Mouse (Mus musculus) frontal cortex, postnatal 10 days (tissue): ENCODE results near the gene Tatdn3.
"Not testable (repeated sequence)": the region's sequence is repeated elsewhere in the genome, so short reads cannot be mapped to it uniquely, and the experiment has no call there.

Experiments
- DNase-seq, 2 experiments: peaks; one replicate each; pipeline ENCODE4 v3.0.0; 2022; ENCODE audit warnings: low spot score in 2 of 2, mixed read lengths in 1 of 2

Tatdn3 gene

DNA sequence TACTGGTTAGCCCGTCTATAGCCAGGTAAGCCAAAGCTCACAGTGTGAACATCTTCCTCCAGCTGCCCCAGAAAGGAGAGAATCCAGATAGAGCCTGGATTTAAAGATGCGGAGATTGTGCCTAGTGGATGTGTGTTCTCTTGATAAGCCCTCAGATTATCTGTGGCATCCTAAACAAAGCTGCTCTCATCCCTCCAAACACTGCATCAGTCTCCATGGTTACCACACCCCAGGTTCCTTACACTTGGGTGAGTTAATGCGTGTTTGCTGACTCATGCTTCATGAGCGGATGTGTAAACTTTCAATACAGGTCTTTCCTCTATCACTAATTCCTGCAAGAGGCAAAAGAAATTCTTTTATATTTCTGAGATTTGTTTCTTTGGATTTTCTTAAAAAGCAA is 27.1 kb downstream of the Tatdn3 start:
- DNase-seq, result no peak

DNA sequence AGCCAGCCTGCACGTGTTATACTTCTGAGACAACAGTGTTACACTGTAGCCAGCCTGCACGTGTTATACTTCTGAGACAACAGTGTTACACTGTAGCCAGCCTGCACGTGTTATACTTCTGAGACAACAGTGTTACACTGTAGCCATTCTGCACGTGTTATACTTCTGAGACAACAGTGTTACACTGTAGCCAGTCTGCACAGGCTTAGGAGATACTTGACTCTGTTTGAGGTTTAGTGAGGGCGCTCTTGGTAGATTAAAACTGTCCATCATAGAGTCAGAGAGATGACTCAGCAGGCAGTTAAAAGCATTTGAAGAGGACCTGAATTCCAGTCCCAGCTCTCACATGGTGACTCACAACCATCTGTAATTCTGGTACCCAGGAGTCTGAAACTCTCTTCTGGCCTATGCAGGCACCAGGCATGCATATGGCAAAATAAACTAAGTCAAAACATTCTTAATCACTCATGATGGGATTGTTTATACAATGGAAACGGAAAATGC is 31.8 kb downstream of the Tatdn3 start:
- not testable (repeated sequence) for DNase-seq

DNA sequence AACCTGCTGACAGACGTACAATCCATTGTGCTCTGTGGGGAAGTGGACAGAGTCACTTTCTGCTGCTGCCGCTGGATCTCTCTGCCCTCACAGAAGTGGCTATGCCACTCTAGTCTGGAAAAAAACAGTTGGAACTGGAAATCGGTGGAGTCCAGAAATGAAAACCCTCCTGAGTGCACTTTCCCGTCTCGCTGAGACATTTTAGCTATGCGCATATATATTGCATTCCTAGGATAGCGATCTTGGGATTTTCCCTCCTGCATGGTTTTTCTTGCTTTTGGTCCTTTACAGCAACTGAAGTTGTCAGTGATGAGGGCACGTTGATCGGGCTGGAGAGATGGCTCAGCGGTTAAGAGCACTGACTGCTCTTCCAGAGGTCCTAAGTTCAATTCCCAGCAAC is 32.5 kb downstream of the Tatdn3 start:
- no peak for DNase-seq

DNA sequence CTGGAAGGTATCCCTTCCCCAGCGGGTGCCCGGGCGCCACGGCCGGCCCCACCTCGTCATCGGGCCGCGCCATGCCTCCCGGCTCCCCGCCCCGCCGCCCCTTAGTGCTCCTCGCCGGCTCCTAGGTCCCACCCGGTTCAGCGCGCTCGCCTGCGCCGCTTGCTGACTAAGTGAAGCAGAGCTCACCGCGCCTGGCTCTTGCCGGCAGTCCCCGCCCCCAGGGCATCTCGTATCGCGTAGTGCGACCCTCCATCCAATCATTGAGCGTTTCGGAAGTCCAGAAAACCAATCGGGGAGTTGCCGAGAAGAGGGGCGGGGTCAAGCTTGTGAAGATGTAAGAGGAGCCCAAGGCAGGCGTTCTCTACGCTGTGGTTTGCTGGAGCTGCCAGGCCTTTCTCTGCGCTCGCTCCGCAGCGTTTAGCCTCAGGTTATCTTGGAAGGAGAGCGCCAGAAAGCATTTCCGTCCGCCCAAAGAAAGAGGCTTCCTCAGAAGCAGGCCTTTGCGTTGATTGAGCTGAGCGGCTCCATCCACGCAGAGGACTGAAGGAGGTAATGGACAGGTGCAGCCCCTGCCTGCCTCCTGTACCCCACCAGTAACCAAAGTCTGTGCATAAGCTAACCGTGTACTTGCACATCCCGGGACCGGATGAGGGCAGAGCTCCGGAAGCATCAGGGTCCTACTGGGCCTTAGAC is 36.6 kb downstream of the Tatdn3 start, which contains the start of gene Flvcr1:
Gene Flvcr1 (minus strand): TSS at position 138 of the 693 bp plus-strand sequence.
- DNase-seq, result peak; percentile 99

DNA sequence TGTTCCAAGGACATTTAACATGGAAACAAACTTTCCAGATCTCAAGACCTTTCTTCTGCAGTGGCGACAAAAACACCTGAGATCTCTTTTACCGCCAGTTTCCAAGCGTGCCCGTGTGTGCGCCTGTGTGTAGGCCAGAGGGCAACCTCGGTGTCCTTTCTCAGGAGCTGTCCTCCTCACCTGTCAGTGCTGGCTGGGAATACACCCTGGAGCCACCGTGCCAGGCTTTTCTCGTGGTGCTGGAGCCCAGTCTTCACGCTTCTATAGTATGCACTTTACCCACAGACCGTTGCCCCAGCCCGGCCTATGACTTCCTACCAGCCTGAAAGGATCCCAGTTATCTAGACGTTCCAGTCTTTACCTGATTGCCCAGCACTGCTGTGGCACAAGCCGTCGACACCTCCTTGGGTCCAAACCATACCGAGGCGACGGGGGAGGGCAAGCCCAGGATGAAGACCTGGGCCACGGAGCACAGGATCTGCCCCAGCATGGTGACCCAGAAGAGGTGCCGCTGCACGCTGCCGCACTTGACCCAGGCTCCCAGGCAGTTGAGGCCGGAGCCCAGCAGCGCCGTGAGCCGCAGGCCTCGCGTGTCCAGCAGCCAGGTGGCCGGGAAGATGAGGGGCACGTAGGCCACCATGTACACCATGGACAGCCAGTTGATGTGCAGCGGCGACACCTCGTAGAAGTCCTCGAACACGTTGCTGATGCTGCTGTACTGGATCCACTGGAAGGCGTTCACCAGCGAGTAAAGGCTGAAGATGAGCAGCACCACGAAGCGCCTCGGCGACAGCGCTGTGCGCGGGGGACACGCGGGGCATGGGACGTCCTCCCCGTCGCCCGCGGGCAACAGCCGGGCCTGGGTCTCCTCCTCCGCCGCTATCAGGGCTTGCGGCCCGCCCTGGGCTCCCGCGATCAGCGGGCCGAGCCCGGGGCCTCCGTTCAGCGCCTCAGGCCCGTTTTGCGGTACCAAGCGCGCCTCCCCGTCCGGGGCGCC is 37.4 kb downstream of the Tatdn3 start:
- peak in 1 of 2 experiments; percentile 9 for DNase-seq

DNA sequence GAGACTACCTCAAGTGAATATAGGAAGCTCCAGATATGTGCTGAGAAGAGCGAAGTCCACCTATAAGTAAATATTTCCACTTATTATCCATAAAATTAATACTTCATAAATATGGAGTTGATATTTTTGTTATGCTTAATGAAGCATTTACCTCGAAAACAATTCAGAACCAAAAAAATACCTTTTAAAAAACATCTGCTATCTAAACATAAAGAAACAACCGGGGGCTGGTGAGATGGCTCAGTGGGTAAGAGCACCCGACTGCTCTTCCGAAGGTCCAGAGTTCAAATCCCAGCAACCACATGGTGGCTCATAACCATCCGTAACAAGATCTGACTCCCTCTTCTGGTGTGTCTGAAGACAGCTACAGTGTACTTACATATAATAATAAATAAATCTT is 38.9 kb downstream of the Tatdn3 start:
- not testable (repeated sequence) for DNase-seq

DNA sequence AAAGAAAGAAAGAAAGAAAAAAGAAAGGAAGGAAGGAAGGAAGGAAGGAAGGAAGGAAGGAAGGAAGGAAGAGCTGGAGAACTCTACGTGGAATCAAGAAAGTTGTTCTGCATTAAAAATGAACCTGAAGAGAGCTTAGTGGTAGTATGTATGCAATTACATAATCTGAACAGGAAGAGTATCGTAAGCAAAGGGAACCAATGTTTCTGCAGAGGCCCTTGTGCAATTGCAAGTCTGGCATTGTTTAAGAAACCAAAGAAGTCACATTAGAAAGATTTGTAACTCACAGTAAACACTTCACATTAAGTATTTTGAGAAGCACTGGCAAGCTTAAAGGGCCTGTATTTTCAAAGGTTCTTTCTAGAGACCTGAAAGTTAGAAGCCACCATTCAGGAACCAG is 39.6 kb downstream of the Tatdn3 start:
- DNase-seq, result no peak

DNA sequence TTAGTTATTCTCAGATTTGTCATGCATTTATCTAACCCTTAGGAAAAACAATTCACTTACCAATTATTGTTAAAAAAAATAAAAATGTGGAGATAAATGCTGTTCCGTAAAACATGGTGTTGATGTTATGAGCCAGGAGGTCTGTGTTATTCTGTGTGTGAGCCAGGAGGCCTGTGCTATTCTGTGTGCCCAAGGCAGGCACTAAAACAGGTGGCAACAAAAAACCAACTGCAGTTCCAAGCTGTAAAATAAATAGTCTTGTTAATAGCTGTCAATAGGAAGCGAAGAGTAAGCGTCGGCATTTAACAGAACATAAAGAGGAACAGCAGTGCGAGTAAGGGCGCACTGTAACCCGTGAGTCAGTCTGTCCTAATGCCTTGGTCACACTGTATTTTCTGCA is 41.7 kb downstream of the Tatdn3 start:
- no peak for DNase-seq

DNA sequence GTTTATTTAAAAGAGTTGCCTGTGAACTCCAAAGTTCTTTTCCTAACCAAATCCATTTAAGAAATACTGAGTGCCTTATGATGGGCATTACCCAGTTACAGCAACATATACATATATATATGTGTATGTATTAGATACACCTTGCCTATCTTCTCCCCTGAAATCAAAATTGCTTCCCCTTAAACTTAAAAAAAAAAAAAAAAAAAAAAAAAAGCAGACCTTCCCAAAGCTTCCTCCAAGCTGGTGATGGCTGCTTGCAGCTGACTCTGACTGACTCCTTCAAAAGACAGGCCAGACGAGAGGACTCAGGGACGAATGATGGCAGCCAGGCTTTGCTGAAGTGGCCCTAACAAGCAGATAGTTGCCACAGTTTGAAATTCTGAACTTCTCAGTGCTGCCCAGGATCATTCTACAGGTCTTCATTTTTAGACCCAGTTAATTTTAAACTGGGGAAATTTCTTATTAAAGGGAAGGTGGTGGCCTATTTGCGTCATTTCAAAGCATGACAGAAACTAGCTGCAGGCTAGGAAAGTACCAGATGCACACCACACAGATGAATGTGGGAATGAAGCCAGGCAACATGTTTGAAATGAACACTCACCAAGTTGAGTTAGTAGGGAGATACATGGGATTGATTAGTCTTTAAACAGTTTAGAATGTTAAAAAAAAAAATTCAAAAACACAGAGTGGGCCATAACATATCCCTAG is 42.4 kb downstream of the Tatdn3 start:
- DNase-seq, result no peak

DNA sequence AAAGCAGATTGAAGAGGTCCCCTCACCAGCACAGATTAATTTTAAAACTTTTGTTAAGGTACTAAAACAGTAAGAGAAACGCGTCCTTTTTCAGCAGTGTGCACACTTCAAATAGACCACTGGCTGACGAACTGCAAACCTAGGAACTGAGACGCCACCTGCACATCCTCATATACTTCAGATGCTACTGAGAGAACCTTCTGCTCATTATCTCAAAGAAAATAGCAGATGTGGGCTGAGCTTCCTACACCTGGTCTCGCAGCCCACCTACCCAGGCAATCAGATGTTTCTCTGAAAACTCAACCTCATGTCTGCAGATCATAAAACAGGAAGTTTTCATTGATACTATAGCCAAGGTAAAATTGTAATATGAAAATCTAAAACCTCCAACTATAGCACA is 42.9 kb downstream of the Tatdn3 start:
- no peak for DNase-seq

DNA sequence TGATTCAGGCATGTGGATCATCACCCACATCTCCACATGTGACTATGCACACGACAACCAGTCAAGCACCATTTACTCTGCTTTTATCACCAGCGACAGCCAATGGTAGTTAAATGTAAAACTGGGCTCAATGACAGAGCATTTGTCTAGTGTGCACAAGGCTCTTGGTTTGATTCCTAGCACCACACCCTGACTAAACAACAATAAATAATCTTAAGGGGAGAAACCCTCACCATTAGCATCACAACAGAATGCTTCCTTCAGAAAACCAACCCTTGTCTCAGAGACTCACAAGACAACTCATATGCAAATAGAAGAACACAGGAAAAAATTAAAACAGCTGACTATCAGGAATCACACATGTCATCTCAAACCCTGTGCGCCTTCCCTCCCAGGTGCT is 48.5 kb downstream of the Tatdn3 start:
- no peak for DNase-seq

DNA sequence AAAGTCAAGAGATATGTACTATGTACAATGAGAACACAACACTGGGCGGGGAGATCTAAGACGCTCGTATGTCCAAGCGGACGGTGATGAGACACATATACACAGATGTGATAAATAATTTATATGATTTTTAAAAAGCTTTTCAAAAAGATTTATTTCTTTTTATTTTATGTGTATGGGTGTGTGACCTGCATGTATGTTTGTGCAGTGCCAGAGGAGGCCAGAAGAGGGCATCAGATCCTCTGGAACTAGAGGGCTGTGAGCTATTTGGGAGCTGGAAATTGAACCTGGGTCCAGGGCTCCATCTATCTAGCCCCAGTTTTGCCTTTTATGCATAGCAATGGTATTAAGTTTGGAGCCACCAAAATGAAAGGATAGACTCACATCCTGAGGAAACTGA is 54.0 kb downstream of the Tatdn3 start:
- no peak for DNase-seq

DNA sequence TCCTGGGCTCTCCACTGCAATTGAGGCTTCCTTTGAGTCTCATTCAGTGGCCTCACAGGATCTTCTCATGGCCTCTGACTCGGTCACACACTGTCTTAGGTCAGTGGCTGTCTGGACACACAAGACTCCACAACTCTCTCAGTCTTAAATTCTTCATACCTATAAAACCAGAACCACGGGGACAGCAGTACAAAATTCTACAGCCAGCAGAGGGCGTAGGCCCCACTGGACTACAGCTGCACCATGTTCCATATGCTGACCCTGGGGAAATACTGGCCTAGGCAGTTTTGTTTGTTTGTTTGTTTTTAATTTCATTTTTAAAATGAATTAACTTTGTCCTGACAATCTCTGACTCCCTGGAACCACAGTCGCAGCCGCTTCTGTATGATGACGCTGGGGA is 60.5 kb downstream of the Tatdn3 start:
- DNase-seq, result no peak

DNA sequence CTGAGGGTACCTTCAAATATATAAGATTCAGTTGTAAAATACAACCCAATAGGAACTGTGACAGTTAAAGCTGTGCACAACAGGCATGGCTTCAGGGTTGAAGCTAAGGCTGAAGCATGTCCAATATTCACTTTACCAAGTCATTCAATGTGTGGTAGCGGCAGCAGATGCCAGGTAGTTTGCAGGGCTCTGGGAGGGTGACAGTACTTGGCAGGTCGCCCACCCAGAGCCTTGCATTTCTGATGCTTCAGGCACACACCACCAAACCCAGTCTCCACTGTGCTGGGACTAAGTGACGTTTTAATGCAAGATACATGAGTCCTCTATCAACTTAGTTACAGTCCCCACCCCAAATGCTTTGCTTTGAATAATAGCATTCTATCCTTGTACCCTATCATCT is 62.0 kb downstream of the Tatdn3 start:
- no peak for DNase-seq

DNA sequence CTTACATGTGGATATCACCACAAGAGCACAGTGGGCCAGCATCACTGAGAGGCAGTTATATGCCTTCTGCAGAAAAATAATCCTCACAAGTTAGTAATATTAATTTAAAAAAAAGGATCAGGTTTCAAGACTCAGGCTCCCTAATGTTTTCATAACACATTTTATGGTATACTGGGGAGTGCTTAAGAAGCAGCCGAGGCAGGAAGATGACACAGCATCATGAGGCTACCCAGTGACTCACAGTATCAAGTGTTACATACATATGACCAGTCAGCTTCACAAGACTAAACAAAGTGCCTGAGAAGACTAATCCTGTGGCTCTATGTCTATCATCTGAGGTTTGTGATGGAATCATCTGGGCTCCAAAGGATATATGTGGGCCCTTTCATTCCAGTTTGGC is 64.7 kb downstream of the Tatdn3 start:
- DNase-seq, result no peak

DNA sequence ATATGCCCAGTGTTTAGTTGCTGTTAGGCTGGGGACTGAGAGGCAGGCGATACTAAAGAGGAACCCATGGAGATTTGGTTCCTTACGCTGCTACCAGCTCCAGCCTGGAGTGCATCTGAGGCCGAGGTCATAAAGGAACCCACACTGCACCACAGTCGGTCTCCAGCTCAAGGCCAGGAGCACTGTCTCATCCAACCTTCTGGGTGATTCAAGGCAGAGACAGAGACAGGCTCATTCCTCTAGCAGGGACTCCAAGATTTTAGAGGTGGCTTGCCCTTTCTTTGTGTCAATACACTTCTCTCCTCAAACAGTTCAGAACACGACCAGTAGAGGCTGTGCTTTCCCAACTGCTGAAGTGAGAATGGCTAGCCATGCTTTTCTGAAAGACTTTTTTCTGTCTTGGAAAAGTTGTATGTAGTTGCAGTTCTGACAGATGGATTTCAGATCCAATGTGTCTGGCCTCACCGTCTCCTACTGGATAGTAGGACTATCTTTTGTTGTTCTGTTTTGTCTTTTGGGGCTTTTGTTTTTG is 66.3 kb downstream of the Tatdn3 start:
- DNase-seq, result no peak
